Mouse (Mus musculus) intestine, embryonic 14.5 days (tissue): ENCODE results near the gene Fam187b. TPM values are rescaled to one million over a fixed set of nuclear protein-coding genes. Genes with fewer than 3 reads are reported as not detected.
A peak's percentile ranks its signal among the peaks of the same experiment; 100 is the strongest.

Experiments
- ATAC-seq: fragments of 200-750 bp; cut with Nextera tagmentation; replicated peaks from 2 replicates; pipeline ENCODE4 v1.8.0; 2017; ENCODE audit warnings: low read depth, moderate number of reproducible peaks, moderate TSS enrichment, moderate library complexity; ENCODE audit not compliant: low FRiP score, low TSS enrichment
- DNase-seq: peaks from one replicate; pipeline ENCODE4 v3.0.0-alpha.2; 2018; ENCODE audit warnings: low spot score
- H3K27ac ChIP-seq: fragments of 300-500 bp; sonication (generic); 2 replicates; pipeline ENCODE4 v1.5.1; 2014; ENCODE audit warnings: low read depth, mild to moderate bottlenecking, control low read depth
- H3K27me3 ChIP-seq: fragments of 300-500 bp; sonication (generic); replicated peaks from 2 replicates; pipeline ENCODE4 v1.6.1; 2014; ENCODE audit warnings: low read length, control low read depth; ENCODE audit not compliant: control insufficient read depth, insufficient read depth
- H3K36me3 ChIP-seq: fragments of 300-500 bp; sonication (generic); 2 replicates; pipeline ENCODE4 v1.6.1; 2014; ENCODE audit warnings: low read length, control low read depth; ENCODE audit not compliant: control insufficient read depth, insufficient read depth
- H3K4me1 ChIP-seq: fragments of 300-500 bp; sonication (generic); replicated peaks from 2 replicates; pipeline ENCODE4 v1.6.1; 2014; ENCODE audit warnings: low read length, control low read depth, mixed read lengths; ENCODE audit not compliant: control insufficient read depth, insufficient read depth
- H3K4me2 ChIP-seq: fragments of 300-500 bp; sonication (generic); 2 replicates; pipeline ENCODE4 v1.6.1; 2014; ENCODE audit warnings: low read length
- H3K4me3 ChIP-seq: fragments of 300-500 bp; sonication (generic); 2 replicates; pipeline ENCODE4 v1.5.1; 2014; ENCODE audit warnings: low read depth, low read length, control low read depth, mixed read lengths
- H3K9ac ChIP-seq: fragments of 300-500 bp; sonication (generic); 2 replicates; pipeline ENCODE4 v1.6.1; 2014; ENCODE audit warnings: mild to moderate bottlenecking, low read length
- H3K9me3 ChIP-seq: fragments of 300-500 bp; sonication (generic); 2 replicates; pipeline ENCODE4 v1.6.1; 2016; ENCODE audit warnings: low read length, control low read depth; ENCODE audit not compliant: control insufficient read depth
- WGBS: fragments of 180-500 bp; shearing (Covaris S2); extraction: QIAGEN DNeasy Blood & Tissue Kit; methylation state at CpG from one replicate; pipeline ENCODE4 v1.1.7; 2014; 5-methylcytosine and 5-hydroxymethylcytosine counted together
- polyA plus RNA-seq: library from polyadenylated mRNA; unstranded; fragments of >200 nt; fragmentation: Nextera tagmentation; extraction: Ambion mirVana; gene quantifications from 2 replicates; pipeline ENCODE4 v1.2.1, GENCODE M21; 2014

Gene Fam187b
- polyA plus RNA-seq, 1 experiment from 2014 or later = 9.4 TPM

DNA sequence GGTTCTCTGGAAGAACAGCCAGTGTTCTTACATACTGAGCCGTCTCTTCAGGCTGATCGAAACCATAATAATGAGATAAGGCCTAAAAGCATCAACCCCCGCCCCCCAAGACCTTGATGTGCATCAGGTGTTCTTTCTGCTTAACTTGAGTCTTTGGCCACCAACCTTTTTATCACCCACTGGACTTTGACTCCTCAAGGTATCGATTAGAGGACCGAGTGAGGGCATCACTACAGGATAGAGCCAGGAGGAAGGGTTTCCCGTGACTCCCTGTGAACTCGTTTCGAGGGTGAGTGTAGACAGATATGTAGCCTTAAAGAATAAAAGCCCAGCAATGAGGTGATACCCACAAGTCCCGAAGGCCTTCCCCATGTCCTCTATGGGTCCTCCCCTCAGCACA lies 11.8 kb downstream of the Fam187b start:
- no peaks in the 10 kb centered on the region for H3K36me3 ChIP-seq
- H3K27me3 ChIP-seq = no peaks in the 10 kb centered on the region
- DNase-seq (no peak), ATAC-seq (no peak)
- 82% methylated on average over 9 of the region's 9 CpGs for WGBS
- H3K4me1 ChIP-seq = no peaks in the 10 kb centered on the region
- no peak overlapping the region for H3K4me2 ChIP-seq
- H3K27ac ChIP-seq = no peak overlapping the region
- no peaks in the 10 kb centered on the region for H3K9me3 ChIP-seq
- H3K4me3 ChIP-seq = no peak overlapping the region
- no peak overlapping the region for H3K9ac ChIP-seq

DNA sequence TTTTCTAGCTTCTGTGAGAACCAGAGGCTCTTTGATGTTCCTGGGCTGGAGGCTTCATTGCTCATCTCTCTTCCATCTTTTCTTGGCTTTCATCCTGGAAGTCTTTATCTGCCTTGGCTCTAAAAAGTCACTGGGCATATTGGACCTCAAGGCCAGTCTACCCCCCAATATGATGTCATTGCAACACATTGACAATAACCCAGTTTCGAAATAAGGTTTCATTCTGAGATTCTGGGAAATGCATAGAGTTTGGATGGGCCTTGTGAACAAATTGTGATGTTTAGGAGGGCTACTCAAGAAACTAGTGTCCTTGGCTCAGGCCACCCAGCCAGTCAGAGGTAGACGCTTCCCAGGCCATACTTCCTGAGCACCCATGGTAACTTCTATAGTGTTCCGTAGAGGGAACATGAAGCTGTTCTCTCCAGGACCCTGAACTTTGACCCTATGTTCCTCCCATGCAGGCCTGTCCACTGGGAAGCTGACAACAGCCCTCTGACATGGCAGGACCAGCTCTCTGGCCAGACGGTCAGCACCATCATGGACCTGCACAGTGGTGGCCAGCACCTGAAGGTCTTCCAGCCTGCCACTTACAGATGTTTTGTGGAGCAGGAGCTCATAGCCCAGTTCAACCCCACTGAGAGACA lies 15.1 kb downstream of the Fam187b start:
- WGBS = 80% methylated on average over 4 of the region's 4 CpGs
- Histone ChIP-seq H3K4me2 (no peak overlapping the region), H3K4me1 (no peaks in the 10 kb centered on the region), H3K9ac (no peak overlapping the region), H3K36me3 (no peaks in the 10 kb centered on the region), H3K9me3 (no peaks in the 10 kb centered on the region), H3K27me3 (no peaks in the 10 kb centered on the region), H3K4me3 (no peak overlapping the region), H3K27ac (no peak overlapping the region)
- DNase-seq (no peak), ATAC-seq (no peak)

DNA sequence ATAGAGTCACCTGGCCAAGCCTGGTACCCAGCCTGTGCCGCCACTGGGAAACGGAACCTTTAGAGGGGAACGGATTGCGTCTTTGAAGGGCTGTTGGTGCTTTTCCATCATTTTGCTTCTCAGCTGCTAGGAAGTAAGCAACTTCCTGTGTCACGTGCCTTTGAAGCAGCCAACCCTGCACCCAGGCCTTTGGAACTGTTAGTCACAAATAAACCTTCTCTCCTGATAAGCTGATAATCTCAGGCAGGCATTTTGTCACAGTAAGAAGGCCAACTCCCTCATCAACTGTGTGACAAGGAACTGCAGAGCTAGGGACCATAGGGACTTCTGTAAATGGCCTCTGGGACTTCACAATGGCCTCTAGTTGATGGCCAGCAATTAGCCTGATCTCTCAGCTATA lies 18.6 kb downstream of the Fam187b start:
- H3K27ac ChIP-seq = no peak overlapping the region
- H3K4me2 ChIP-seq = no peak overlapping the region
- peaks cover 6% of the 10 kb centered on the region; the same call in 1 of the 2 replicates for H3K9me3 ChIP-seq
- H3K4me3 ChIP-seq = no peak overlapping the region
- no peaks in the 10 kb centered on the region for H3K4me1 ChIP-seq
- no peak for DNase-seq
- no peak for ATAC-seq
- H3K27me3 ChIP-seq = no peaks in the 10 kb centered on the region
- H3K36me3 ChIP-seq = no peaks in the 10 kb centered on the region
- no peak overlapping the region for H3K9ac ChIP-seq
- 66% methylated on average over 5 of the region's 5 CpGs for WGBS

DNA sequence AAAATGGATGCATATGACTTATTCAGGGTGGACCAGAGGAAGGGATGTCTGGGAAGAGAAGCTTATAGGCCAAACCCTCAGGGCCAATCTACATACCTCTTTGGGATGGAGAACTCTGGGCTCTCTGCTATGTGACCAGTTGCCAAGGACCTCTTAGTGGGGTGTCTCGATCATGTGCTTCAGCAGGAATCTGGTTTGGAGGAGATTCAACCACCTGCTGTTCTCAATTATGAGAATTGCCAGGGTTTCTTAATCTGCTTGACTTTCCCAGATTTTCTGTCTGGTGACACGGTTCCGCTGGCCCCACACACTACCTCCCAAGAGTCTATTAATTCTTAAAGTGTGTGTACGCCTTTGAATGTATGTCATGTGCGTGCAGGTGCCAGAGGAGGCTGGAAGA lies 20.4 kb downstream of the Fam187b start:
- ATAC-seq (no peak), DNase-seq (no peak)
- peaks cover 6% of the 10 kb centered on the region; the same call in 1 of the 2 replicates for H3K9me3 ChIP-seq
- H3K4me3 ChIP-seq = no peak overlapping the region
- H3K36me3 ChIP-seq = no peaks in the 10 kb centered on the region
- no peaks in the 10 kb centered on the region for H3K27me3 ChIP-seq
- no peak overlapping the region for H3K27ac ChIP-seq
- 93% methylated on average over 5 of the region's 5 CpGs for whole genome bisulfite sequencing
- H3K9ac ChIP-seq = no peak overlapping the region
- no peaks in the 10 kb centered on the region for H3K4me1 ChIP-seq
- H3K4me2 ChIP-seq = no peak overlapping the region

DNA sequence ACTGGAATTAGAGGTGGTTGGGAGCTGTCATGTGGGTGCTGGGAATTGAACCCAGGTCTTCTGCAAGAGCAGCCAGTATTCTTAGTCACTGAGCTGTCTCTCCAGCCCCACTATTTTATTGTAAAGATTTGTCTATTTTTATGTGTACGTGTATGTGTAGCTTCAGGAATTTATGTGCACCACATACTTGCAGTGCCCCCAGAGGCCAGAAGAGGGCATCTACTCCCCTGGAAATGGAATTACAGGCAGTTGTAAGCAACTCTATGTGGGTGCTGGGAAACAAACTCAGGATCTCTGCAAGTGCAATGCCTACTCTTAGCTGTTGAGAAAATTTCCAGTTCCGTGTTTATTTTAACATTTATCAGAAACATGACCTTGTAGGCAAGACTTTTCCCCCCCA lies 22.9 kb downstream of the Fam187b start:
- peaks cover 10% of the 10 kb centered on the region for H3K4me1 ChIP-seq
- peaks cover 6% of the 10 kb centered on the region; the same call in 1 of the 2 replicates for H3K9me3 ChIP-seq
- no peak overlapping the region for H3K4me3 ChIP-seq
- DNase-seq = no peak
- no peaks in the 10 kb centered on the region for H3K36me3 ChIP-seq
- H3K27ac ChIP-seq = no peak overlapping the region
- ATAC-seq = no peak
- H3K27me3 ChIP-seq = no peaks in the 10 kb centered on the region
- H3K4me2 ChIP-seq = no peak overlapping the region
- H3K9ac ChIP-seq = no peak overlapping the region
- 93% methylated on average over 2 of the region's 2 CpGs for WGBS

DNA sequence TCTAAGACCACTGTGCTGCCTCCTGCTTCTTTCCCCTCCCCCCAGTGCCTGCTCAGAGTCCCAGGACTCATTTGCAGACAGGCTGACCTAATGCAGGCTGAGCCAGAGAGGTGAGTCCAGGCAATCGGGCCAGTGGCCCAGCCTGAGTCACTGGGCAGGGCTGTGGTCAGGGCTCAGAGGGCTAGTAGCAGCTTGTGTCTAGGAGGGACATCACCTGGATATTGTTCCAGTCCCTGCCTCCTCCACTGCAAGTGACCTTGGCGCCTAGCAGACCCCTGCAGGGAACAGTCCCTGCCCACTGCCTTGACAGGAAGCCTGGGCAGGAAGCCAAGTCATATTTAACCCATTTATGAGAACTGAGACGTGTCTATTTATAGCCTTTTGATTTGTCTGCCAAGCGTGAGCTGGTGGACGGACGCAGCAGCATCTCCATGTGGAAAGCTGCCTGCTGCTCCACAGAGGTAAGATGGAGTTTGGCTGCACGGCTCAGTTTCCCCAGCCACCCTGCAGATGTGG lies 27.0 kb downstream of the Fam187b start:
- H3K4me3 ChIP-seq = no peak overlapping the region
- no peaks in the 10 kb centered on the region for H3K36me3 ChIP-seq
- DNase-seq (peak; percentile 57), ATAC-seq (peak; percentile 50)
- peaks cover 6% of the 10 kb centered on the region; the same call in 1 of the 2 replicates for H3K9me3 ChIP-seq
- 0 out of 2 replicates have a peak overlapping the region, but pooled peaks have one; percentile 12 for H3K4me2 ChIP-seq
- peaks cover 10% of the 10 kb centered on the region for H3K4me1 ChIP-seq
- no peaks in the 10 kb centered on the region for H3K27me3 ChIP-seq
- WGBS = 14% methylated on average over 7 of the region's 7 CpGs
- H3K9ac ChIP-seq = 0 out of 2 replicates have a peak overlapping the region, but pooled peaks have one; percentile 3
- no peak overlapping the region for H3K27ac ChIP-seq

DNA sequence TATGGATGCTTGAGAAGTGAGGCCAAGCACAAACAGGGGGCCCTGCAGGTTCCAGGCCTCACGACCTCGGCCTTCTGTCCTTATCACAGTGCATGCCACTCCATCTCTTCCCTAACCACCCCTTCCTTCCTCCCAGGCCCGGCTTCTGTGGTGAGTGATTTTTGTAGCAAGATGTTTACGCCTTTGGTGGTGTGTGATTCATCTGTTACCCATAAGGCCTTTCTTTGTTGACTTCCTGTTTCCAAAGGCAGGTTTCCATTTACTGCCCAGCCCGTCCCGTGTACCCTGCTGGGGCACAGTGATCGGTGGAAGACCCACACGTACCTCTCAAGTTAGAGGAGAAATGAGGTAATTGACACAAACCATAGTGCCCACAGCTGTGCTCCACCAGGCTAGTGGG lies 29.1 kb downstream of the Fam187b start:
- DNase-seq (no peak), ATAC-seq (no peak)
- Histone ChIP-seq H3K36me3 (no peaks in the 10 kb centered on the region), H3K4me3 (no peak overlapping the region), H3K4me1 (peaks cover 10% of the 10 kb centered on the region), H3K4me2 (no peak overlapping the region), H3K9me3 (no peaks in the 10 kb centered on the region), H3K9ac (no peak overlapping the region), H3K27me3 (no peaks in the 10 kb centered on the region), H3K27ac (no peak overlapping the region)
- 77% methylated on average over 8 of the region's 8 CpGs for WGBS

DNA sequence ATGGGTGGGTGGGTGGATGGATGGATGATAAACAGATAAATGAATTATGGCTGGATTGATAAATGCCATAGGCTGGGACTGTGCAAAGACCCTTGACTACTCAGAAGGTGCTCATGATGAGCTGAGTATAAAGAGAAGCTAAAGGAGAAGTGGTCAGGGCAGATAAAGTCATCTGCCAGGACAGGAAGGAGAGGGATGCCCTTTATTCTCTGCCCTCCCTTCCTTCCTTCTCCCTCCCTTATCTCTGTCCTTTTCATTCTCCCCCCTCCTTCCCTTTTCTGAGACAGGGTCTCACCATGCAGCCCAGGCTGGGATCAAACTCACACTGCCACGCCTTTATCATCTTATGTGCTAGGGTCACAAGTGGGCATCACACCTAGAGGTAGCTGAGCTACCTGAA lies 34.2 kb downstream of the Fam187b start:
- no peak overlapping the region for H3K4me3 ChIP-seq
- DNase-seq (no peak), ATAC-seq (no peak)
- H3K36me3 ChIP-seq = no peaks in the 10 kb centered on the region
- WGBS = 64% methylated on average over 1 of the region's 1 CpGs
- H3K27ac ChIP-seq = no peak overlapping the region
- H3K4me2 ChIP-seq = no peak overlapping the region
- H3K9me3 ChIP-seq = no peaks in the 10 kb centered on the region
- no peaks in the 10 kb centered on the region for H3K27me3 ChIP-seq
- no peak overlapping the region for H3K9ac ChIP-seq
- 0 out of 2 replicates have a peak, but pooled peaks cover 7% of the 10 kb centered on the region for H3K4me1 ChIP-seq

DNA sequence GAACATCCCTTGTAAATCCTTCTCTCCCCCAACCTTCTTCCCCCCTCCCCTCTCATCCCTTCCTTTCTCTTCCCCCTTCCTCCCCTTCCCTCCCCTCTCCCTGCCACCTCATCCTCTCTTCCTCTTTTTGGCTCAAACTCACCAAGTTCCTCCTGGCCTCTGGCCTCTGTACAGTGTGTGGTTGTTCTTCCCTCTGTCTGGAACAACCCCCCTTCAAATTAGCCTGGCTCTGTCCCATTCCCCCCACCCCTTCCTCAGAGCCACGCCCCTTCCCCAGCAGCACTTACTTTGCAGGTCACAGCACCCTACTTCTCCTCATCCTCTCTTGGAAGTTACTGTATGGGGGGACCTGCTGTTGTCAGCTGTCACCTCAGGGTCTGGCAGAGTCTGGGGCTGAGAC lies 34.6 kb downstream of the Fam187b start:
- 0 out of 2 replicates have a peak, but pooled peaks have one; percentile 20 for ATAC-seq
- H3K36me3 ChIP-seq = no peaks in the 10 kb centered on the region
- WGBS = 70% methylated on average over 1 of the region's 1 CpGs
- H3K4me3 ChIP-seq = no peak overlapping the region
- no peak for DNase-seq
- H3K27me3 ChIP-seq = no peaks in the 10 kb centered on the region
- H3K27ac ChIP-seq = no peak overlapping the region
- H3K4me1 ChIP-seq = 0 out of 2 replicates have a peak, but pooled peaks cover 7% of the 10 kb centered on the region
- no peak overlapping the region for H3K9ac ChIP-seq
- H3K4me2 ChIP-seq = no peak overlapping the region
- H3K9me3 ChIP-seq = no peaks in the 10 kb centered on the region
